Mouse (Mus musculus) urinary bladder, postnatal 4 days (tissue): ENCODE results near the gene Nol12.
A peak's percentile ranks its signal among the peaks of the same experiment; 100 is the strongest.

Source experiments
- DNase-seq, 2 experiments: peaks; one replicate each; pipeline ENCODE4 v3.0.0; 2021 to 2022; ENCODE audit warnings: low spot score in 2 of 2

Gene Nol12

GRCm38 (mm10) chr15:78934784-78935320 is at the start of gene Nol12:
Gene Nol12, plus strand, starts transcription at chr15:78934933.
- peak; percentile 75 to 79 for DNase-seq

GRCm38 (mm10) chr15:78889401-78889853 is 45.3 kb upstream of the Nol12 start:
- no peak for DNase-seq

- no peak for DNase-seq
Observed at GRCm38 (mm10) chr15:78892440-78892839, 42.3 kb upstream of the Nol12 start.

- no peak for DNase-seq
Observed at GRCm38 (mm10) chr15:78894726-78895125, 40.0 kb upstream of the Nol12 start.

- DNase-seq = no peak
Observed at GRCm38 (mm10) chr15:78895741-78896140, 39.0 kb upstream of the Nol12 start.

- no peak for DNase-seq
Observed at GRCm38 (mm10) chr15:78896149-78896548, 38.6 kb upstream of the Nol12 start.

- DNase-seq = no peak
Observed at GRCm38 (mm10) chr15:78897488-78897887, 37.2 kb upstream of the Nol12 start.

- no peak for DNase-seq
Observed at GRCm38 (mm10) chr15:78898507-78899001, 36.2 kb upstream of the Nol12 start.

GRCm38 (mm10) chr15:78899409-78899739 is 35.4 kb upstream of the Nol12 start, which contains the start of gene Gm49510:
Gene Gm49510, plus strand, starts transcription at chr15:78899667.
- no peak for DNase-seq

GRCm38 (mm10) chr15:78899740-78900584 is 34.8 kb upstream of the Nol12 start, which contains the start of gene Sh3bp1:
Gene Sh3bp1, plus strand, starts transcription at chr15:78899768.
- DNase-seq = peak; percentile 72 to 81

GRCm38 (mm10) chr15:78900585-78901421 is 33.9 kb upstream of the Nol12 start:
- DNase-seq = no peak

GRCm38 (mm10) chr15:78901422-78901789 is 33.3 kb upstream of the Nol12 start:
- DNase-seq = no peak

- DNase-seq = peak; percentile 71 to 85
Observed at GRCm38 (mm10) chr15:78903243-78903642, 31.5 kb upstream of the Nol12 start.

- DNase-seq = no peak
Observed at GRCm38 (mm10) chr15:78908399-78908798, 26.3 kb upstream of the Nol12 start.

GRCm38 (mm10) chr15:78908982-78909381 is 25.8 kb upstream of the Nol12 start:
- no peak for DNase-seq

- DNase-seq = no peak
Observed at GRCm38 (mm10) chr15:78912040-78912439, 22.7 kb upstream of the Nol12 start.

- peak; percentile 95 to 96 for DNase-seq
Observed at GRCm38 (mm10) chr15:78913632-78914090, 21.1 kb upstream of the Nol12 start, which contains the start of gene Pdxp. Gene Pdxp, plus strand, starts transcription at chr15:78913919.

- no peak for DNase-seq
Observed at GRCm38 (mm10) chr15:78914091-78914822, 20.5 kb upstream of the Nol12 start.

GRCm38 (mm10) chr15:78914823-78915659 is 19.7 kb upstream of the Nol12 start:
- no peak for DNase-seq

- DNase-seq = peak in 1 of 2 experiments; percentile 53
Observed at GRCm38 (mm10) chr15:78915660-78916017, 19.1 kb upstream of the Nol12 start.
